Mouse (Mus musculus) lung, postnatal 0 days (tissue): ENCODE measurements around the gene Ass1. TPM values are rescaled to one million over a fixed set of nuclear protein-coding genes. Genes with fewer than 3 reads are reported as not detected.

Experiments
- ATAC-seq: fragments of 200-750 bp; cut with Nextera tagmentation; 2 replicates; pipeline ENCODE4 v1.8.0; 2017; ENCODE audit warnings: moderate library complexity
- DNase-seq: peaks from one replicate; pipeline ENCODE4 v3.0.0-alpha.2; 2016; ENCODE audit warnings: low spot score
- H3K27ac ChIP-seq: fragments of 300-500 bp; sonication (generic); 2 replicates; pipeline ENCODE4 v1.5.1; 2014; ENCODE audit warnings: antibody characterized with exemption, mild to moderate bottlenecking, low read length, mixed read lengths
- H3K27me3 ChIP-seq: fragments of 300-500 bp; sonication (generic); replicated peaks from 2 replicates; pipeline ENCODE4 v1.6.1; 2014; ENCODE audit warnings: low read length, mixed read lengths; ENCODE audit not compliant: insufficient read depth
- H3K36me3 ChIP-seq: fragments of 300-500 bp; sonication (generic); 2 replicates; pipeline ENCODE4 v1.6.1; 2014; ENCODE audit warnings: low read length, mixed read lengths; ENCODE audit not compliant: insufficient read depth
- H3K4me1 ChIP-seq: fragments of 300-500 bp; sonication (generic); 2 replicates; pipeline ENCODE4 v1.6.1; 2014; ENCODE audit warnings: antibody characterized with exemption, low read depth, low read length, mixed read lengths; ENCODE audit not compliant: insufficient read depth
- H3K4me2 ChIP-seq: fragments of 300-500 bp; sonication (generic); replicated peaks from 2 replicates; pipeline ENCODE4 v1.6.1; 2014; ENCODE audit warnings: low read depth, mild to moderate bottlenecking, low read length, moderate library complexity, mixed read lengths
- H3K4me3 ChIP-seq: fragments of 300-500 bp; sonication (generic); 2 replicates; pipeline ENCODE4 v1.5.1; 2014; ENCODE audit warnings: low read depth, low read length
- H3K9ac ChIP-seq: fragments of 300-500 bp; sonication (generic); replicated peaks from 2 replicates; pipeline ENCODE4 v1.6.1; 2014; ENCODE audit warnings: low read depth, mild to moderate bottlenecking
- H3K9me3 ChIP-seq: fragments of 300-500 bp; sonication (generic); 2 replicates; pipeline ENCODE4 v1.6.1; 2016; ENCODE audit warnings: low read length, mixed read lengths
- CTCF ChIP-seq: IDR thresholded peaks from 2 replicates; pipeline ENCODE4 v1.5.1; 2016; ENCODE audit warnings: antibody characterized with exemption, mild to moderate bottlenecking
- EP300 ChIP-seq: IDR thresholded peaks from 2 replicates; pipeline ENCODE4 v1.6.1; 2016; ENCODE audit warnings: antibody characterized with exemption, mild to moderate bottlenecking, control low read depth
- WGBS: fragments of 180-500 bp; shearing (Covaris S2); extraction: QIAGEN DNeasy Blood & Tissue Kit; methylation state at CpG from one replicate; pipeline ENCODE4 v1.1.7; 2014; 5-methylcytosine and 5-hydroxymethylcytosine counted together
- polyA plus RNA-seq: library from polyadenylated mRNA; unstranded; fragments of >200 nt; fragmentation: Nextera tagmentation; extraction: Ambion mirVana; gene quantifications from 2 replicates; pipeline ENCODE4 v1.2.1, GENCODE M21; 2015

The Ass1 gene
- polyA plus RNA-seq, 1 experiment from 2014 or later, result 27.0 TPM

DNA sequence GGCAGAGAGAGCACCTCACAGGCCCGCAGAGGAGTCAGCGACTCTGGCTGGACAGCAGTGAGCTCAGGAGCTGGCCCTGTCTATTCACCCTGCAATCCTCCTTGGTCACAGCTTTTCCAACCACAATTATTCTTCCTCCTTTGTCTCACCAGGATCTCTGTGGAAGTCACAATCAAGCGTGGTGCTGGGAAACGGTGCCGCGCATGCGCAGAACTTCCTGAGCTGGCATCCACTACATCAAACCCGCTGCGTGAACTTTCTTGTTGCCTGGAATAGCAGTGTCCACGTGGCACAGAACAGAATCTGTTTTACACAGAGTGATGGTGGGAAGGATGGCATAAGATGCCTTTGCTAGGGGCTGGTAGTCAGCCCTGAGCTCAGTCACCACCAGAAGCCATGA is 82.0 kb downstream of the Ass1 start:
- Histone ChIP-seq H3K27ac (no peak overlapping the region), H3K36me3 (no peaks in the 10 kb centered on the region), H3K4me1 (no peaks in the 10 kb centered on the region), H3K9me3 (no peaks in the 10 kb centered on the region), H3K4me3 (no peak overlapping the region), H3K9ac (no peak overlapping the region), H3K4me2 (no peak overlapping the region), H3K27me3 (no peaks in the 10 kb centered on the region)
- ATAC-seq, result no peak
- TF ChIP-seq CTCF (no peak), EP300 (no peak)
- DNase-seq, result no peak
- WGBS, result 82% methylated on average over 10 of the region's 10 CpGs

DNA sequence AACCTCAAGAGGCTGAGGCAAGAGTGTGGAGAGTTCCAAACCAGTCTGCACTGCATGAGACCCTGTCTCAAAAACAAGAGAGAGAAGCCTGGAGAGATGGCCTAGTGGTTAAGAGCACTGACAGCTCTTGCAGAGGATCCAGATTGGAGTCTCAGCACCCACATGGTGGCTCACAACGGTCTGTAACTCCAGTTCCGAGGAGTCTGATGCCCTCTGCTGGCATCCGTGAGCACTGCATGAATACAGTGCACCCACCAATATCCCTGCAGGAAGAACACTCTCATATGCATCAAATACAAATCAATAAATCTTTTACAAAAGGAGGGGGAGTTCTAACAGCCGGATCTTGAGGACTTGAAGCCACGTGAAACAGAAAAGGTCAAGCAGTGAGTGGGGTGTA is 84.6 kb downstream of the Ass1 start:
- H3K27ac ChIP-seq, result no peak overlapping the region
- H3K36me3 ChIP-seq, result no peaks in the 10 kb centered on the region
- no peak overlapping the region for H3K4me2 ChIP-seq
- TF ChIP-seq CTCF (peak; percentile 37; the same call in 1 of the 2 replicates), EP300 (no peak)
- DNase-seq, result no peak
- no peaks in the 10 kb centered on the region for H3K27me3 ChIP-seq
- 77% methylated on average over 5 of the region's 5 CpGs for WGBS
- H3K9me3 ChIP-seq, result no peaks in the 10 kb centered on the region
- H3K4me1 ChIP-seq, result no peaks in the 10 kb centered on the region
- H3K4me3 ChIP-seq, result no peak overlapping the region
- H3K9ac ChIP-seq, result no peak overlapping the region
- ATAC-seq, result no peak

Other genes starting within 250 kb of the Ass1 start
- 3.8 and 4.7 TPM in 2 replicates for gene Ncs1, start 224.4 kb upstream of the Ass1 start, polyA plus RNA-seq
- gene Hmcn2, start 155.8 kb upstream of the Ass1 start, polyA plus RNA-seq, result 1.1 and 1.3 TPM in 2 replicates
- gene Fubp3, start 102.4 kb downstream of the Ass1 start, polyA plus RNA-seq, result 47.7 and 55.1 TPM in 2 replicates
- gene Prdm12, start 169.8 kb downstream of the Ass1 start, polyA plus RNA-seq, result not detected in 2 replicates
- gene Exosc2, start 200.5 kb downstream of the Ass1 start, polyA plus RNA-seq, result 17.7 and 18.7 TPM in 2 replicates
- gene Abl1, start 218.2 kb downstream of the Ass1 start, polyA plus RNA-seq, result 15.6 and 16.3 TPM in 2 replicates